Mouse (Mus musculus) adrenal gland, postnatal 36 days (tissue): Measurements from ENCODE around the gene Iffo2. TPM values are rescaled to one million over a fixed set of nuclear protein-coding genes. Genes with fewer than 3 reads are reported as not detected.

Source experiments
- DNase-seq, 2 experiments: peaks; one replicate each; pipeline ENCODE4 v3.0.0; 2021; ENCODE audit warnings: mixed read lengths in 1 of 2
- microRNA-seq: library from miRNA; unstranded; fragments of <30 nt; microRNA quantifications from one replicate; pipeline ENCODE4 v1.2.0, GENCODE M21; 2021
- total RNA-seq, 2 experiments: library from RNA; stranded (reverse); gene quantifications; 2 replicates each; pipeline ENCODE4 v1.2.3; 2021

Gene Iffo2
- total RNA-seq, 2 experiments from 2014 or later: 11.3 to 11.4 TPM

DNA sequence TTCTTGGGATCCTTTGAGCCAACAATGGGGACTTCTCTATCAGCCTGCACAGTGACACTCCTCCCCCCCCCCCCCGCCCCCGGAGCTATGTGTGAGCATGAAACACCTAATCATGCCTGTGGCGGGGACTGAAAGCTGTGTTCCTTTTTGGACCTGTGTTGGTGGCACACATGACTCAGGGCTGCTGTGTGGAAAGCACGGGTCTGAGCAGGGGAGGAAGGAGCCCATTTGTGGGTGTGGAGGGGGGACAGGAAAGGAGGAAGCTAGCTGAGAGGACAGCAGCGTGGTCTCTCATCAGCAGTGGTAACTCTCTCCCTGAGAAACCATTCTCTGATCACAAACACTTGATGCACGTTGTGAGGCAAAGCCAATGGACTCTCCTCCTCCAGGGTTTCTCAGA is 110.4 kb downstream of the Iffo2 start:
- DNase-seq: no peak

DNA sequence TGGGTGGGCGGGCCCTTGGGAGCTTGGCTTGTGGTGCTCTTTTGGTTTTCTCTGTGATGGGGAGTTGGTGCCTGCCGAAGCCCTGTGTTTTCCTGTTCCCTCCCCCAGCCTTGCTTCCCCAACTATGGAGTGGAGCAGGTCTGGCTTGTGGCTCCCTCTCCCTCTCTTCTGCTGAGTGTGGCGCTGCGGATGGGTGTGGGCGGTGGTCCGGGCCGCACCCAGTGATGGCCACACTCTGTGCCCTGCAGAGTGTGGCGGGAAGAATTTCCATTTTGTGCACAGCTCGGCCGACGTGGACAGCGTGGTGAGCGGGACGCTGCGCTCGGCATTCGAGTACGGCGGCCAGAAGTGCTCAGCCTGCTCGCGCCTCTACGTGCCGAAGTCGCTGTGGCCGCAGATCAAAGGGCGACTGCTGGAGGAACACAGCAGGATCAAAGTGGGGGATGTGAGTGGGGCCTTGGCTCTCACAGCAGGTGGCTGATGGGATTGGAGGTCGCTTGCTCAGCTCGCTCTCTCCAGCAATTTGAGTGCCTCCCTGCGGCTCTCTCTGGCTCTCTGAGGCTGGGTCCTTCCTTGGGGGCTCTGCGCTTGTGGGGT is 111.6 kb downstream of the Iffo2 start:
- peak; percentile 45 to 57 for DNase-seq

DNA sequence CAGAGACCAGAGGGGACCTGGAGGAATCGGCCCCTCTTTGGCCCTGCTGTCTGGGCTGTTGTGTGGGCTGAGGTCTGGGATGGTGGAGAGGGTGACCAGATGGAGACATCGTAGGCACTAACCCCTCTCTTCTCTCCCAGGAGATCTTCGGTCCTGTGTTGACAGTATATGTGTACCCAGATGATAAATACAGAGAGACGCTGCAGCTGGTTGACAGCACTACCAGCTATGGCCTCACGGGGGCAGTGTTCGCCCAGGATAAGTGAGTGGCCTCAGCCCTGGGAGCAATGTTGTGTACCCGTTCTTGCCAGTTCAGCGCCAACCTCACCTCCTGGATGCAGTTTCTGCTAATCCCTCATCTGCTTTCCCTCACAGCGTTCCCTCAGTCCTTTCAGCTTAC is 113.6 kb downstream of the Iffo2 start:
- peak; percentile 81 to 87 for DNase-seq

GRCm38 (mm10) chr4:139646916-139647315 is 116.6 kb downstream of the Iffo2 start:
- no peak for DNase-seq

GRCm38 (mm10) chr4:139650086-139650743 is 119.9 kb downstream of the Iffo2 start:
- DNase-seq: no peak

- no peak for DNase-seq
Observed at GRCm38 (mm10) chr4:139650907-139651306, 120.6 kb downstream of the Iffo2 start.

GRCm38 (mm10) chr4:139653238-139653637 is 122.9 kb downstream of the Iffo2 start, which contains the start of gene Tas1r2:
Gene Tas1r2 (plus strand): TSS chr4:139653538.
- DNase-seq: no peak

DNA sequence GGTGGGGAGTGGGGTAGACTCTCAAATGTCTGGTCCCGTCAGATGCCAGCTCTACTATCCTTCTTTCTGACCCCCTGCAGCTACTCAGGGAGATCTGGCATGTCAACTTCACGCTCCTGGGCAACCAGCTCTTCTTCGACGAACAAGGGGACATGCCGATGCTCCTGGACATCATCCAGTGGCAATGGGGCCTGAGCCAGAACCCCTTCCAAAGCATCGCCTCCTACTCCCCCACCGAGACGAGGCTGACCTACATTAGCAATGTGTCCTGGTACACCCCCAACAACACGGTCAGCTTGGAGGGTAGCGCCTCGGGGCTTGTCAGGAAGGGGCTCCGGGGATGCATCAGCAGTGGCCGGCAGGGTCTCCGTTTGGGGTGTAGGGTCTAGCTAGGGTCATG is 131.5 kb downstream of the Iffo2 start:
- no peak for DNase-seq

GRCm38 (mm10) chr4:139667632-139668031 is 137.3 kb downstream of the Iffo2 start:
- no peak for DNase-seq

- peak; percentile 61 to 77 for DNase-seq
Observed at GRCm38 (mm10) chr4:139669847-139670246, 139.5 kb downstream of the Iffo2 start.

Small RNAs within 50 kb of the gene (microRNA-seq; reads per million reads assigned to microRNA genes)
- gene Gm25571 (not detected), gene Mir7020 (not detected)

Other genes with a start within 250 kb of the Iffo2 start
- 1 to 10 TPM; 7.9 to 9.4 TPM for gene Pqlc2, start 219.8 kb upstream of the Iffo2 start, total RNA-seq
- gene Akr7a5, start 219.8 kb upstream of the Iffo2 start, total RNA-seq: 10 to 100 TPM; 65.8 to 69.2 TPM
- gene Mrto4, start 178.0 kb upstream of the Iffo2 start, total RNA-seq: 10 to 100 TPM; 65.3 to 78.7 TPM
- gene Emc1, start 178.0 kb upstream of the Iffo2 start, total RNA-seq: 10 to 100 TPM; 53.0 to 63.1 TPM
- 100 to 1,000 TPM; 159 to 191 TPM for gene Ubr4, start 177.9 kb upstream of the Iffo2 start, total RNA-seq
- gene Gm21969, start 72.6 kb downstream of the Iffo2 start, total RNA-seq: not detected
- gene Aldh4a1, start 92.3 kb downstream of the Iffo2 start, total RNA-seq: 100 to 1,000 TPM in 1 of 2 experiments, 10 to 100 TPM in 1; 57.8 to 136 TPM
- not detected for gene Tas1r2, start 123.0 kb downstream of the Iffo2 start, total RNA-seq